Mouse (Mus musculus): ENCODE data around the gene Nin.

- TF ChIP-seq POLR2A (IDR thresholded peaks at IDR 0.05; ENCODE audit: control insufficient read depth in 1 of 2, insufficient read depth in 1 of 2, low read depth in 1 of 2, low read length in 2 of 2, poor library complexity in 1 of 2) (no peak), TCF12 (IDR thresholded peaks at IDR 0.05; ENCODE audit: low read depth, low read length) (no peak)
Measured at GRCm38 (mm10) chr12:69973666-69974065, 139.9 kb downstream of the Nin start.

Data from MEL (cell line).